Mouse (Mus musculus) urinary bladder, postnatal 0 days (tissue): ENCODE results near the gene 4930518I15Rik. TPM values are rescaled to one million over a fixed set of nuclear protein-coding genes. Genes with fewer than 3 reads are reported as not detected.

Experiments used
- polyA plus RNA-seq: library from polyadenylated mRNA; unstranded; fragments of >200 nt; fragmentation: Nextera tagmentation; extraction: Ambion mirVana; gene quantifications from 2 replicates; pipeline ENCODE4 v1.2.1, GENCODE M21; 2015

The 4930518I15Rik gene
- 3.1 and 3.8 TPM in 2 replicates for polyA plus RNA-seq

GRCm38 (mm10) chr2:156857835-156858234, at the start of gene 4930518I15Rik:
Gene 4930518I15Rik (minus strand): TSS chr2:156857946.

GRCm38 (mm10) chr2:156887017-156887416, 29.3 kb upstream of the 4930518I15Rik start, which contains the start of gene Sla2:
Gene Sla2 (minus strand): TSS chr2:156887192.

GRCm38 (mm10) chr2:156862772-156863486, 5.2 kb upstream of the 4930518I15Rik start, which contains the start of gene Rab5if:
Gene Rab5if (plus strand): TSS chr2:156863128.

GRCm38 (mm10) chr2:156839319-156840191, 18.2 kb downstream of the 4930518I15Rik start, which contains the start of gene Tgif2:
Gene Tgif2 (plus strand): TSS chr2:156840007.

Other genes starting within 250 kb of the 4930518I15Rik start
- 68.8 and 84.3 TPM in 2 replicates for gene Dlgap4, start 244.2 kb downstream of the 4930518I15Rik start, polyA plus RNA-seq
- gene Myl9, start 82.5 kb downstream of the 4930518I15Rik start, polyA plus RNA-seq, result 8,101 and 8,339 TPM in 2 replicates
- gene Tgif2, start 17.9 kb downstream of the 4930518I15Rik start, polyA plus RNA-seq, result 9.8 and 10.8 TPM in 2 replicates
- gene Rab5if, start 5.2 kb upstream of the 4930518I15Rik start, polyA plus RNA-seq, result 202 and 206 TPM in 2 replicates
- 0.08 and 0.22 TPM in 2 replicates for gene Sla2, start 29.2 kb upstream of the 4930518I15Rik start, polyA plus RNA-seq
- 20.1 and 20.9 TPM in 2 replicates for gene Ndrg3, start 134.1 kb upstream of the 4930518I15Rik start, polyA plus RNA-seq
- 11.0 and 13.2 TPM in 2 replicates for gene Dsn1, start 149.2 kb upstream of the 4930518I15Rik start, polyA plus RNA-seq
- gene Soga1, start 221.3 kb upstream of the 4930518I15Rik start, polyA plus RNA-seq, result 2.3 and 2.4 TPM in 2 replicates
- not detected in 2 replicates for gene Tldc2, start 229.1 kb upstream of the 4930518I15Rik start, polyA plus RNA-seq